Mouse (Mus musculus): ENCODE results near the gene Pcdh7.

DNA sequence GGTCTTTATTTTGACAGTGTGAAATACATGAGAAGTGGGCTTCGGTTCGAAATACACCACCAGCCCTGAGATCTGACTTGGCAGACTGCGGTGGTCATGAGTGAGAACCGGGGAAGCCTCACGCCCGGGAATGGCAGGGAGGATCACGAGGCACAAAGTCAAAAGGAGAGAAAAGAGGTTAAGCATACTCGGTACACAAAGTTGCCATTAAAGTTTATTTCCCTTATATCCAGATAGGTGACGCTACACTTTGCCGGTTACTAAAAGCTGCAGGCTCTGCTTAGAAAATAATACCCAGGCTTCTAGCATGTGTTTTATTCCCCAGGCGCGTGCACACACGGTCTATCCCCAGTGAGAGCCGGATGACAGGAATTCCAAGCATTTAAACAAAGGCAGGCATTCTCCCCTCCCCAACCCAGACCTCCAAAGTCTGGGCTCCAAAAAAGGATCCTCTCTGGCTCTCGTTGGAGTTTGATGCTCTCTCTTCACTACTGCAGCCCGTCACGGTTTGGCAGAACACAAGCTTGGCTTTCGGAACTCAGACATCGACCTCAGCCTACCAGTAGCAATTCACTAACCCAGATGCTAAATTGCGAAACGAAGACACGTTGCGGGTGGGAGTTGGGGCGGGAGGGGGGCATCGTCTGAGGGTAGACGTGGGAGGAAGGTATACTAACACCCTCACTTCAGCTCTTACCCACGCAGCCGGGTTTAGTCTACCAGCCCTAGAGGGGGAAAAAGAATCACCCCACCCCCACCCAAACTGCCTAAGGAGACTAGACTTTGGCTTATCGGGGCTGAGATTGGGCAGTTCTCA is 1.1 kb upstream of the Pcdh7 start:
- TF ChIP-seq CTCF (IDR thresholded peaks at IDR 0.05; ENCODE audit: extremely low read depth, insufficient read length, insufficient replicate concordance, low read depth, low read length), result no peak
- TF ChIP-seq POLR2A (IDR thresholded peaks at IDR 0.05; ENCODE audit: low read depth, low read length), result no peak

Data from small intestine, adult 2 months (tissue).